Mouse (Mus musculus) C2C12 (cell line): ENCODE measurements around the gene Wwox.

Source experiments
- CTCF ChIP-seq: IDR thresholded peaks from one replicate; pipeline ENCODE4 v1.5.1; 2011; ENCODE audit not compliant: control insufficient read depth, insufficient read depth, insufficient read length
- MYOG ChIP-seq: IDR thresholded peaks from one replicate; pipeline ENCODE4 v1.6.1; 2011; ENCODE audit not compliant: control insufficient read depth, insufficient read length; ENCODE audit errors: extremely low read depth

- TF ChIP-seq MYOG (no peak), CTCF (no peak)
Observed at GRCm38 (mm10) chr8:114932071-114932630, 492.7 kb downstream of the Wwox start.
